Mouse (Mus musculus) adrenal gland, adult 18-20 months (tissue): ENCODE results near the gene Ccrl2. TPM values are rescaled to one million over a fixed set of nuclear protein-coding genes. Genes with fewer than 3 reads are reported as not detected.

Source experiments
- total RNA-seq, 2 experiments: library from RNA; stranded (reverse); gene quantifications; 1 replicate in 1 of 2; 2 replicates in 1 of 2; pipeline ENCODE4 v1.2.3; 2021

Ccrl2 gene
- total RNA-seq, 2 experiments from 2014 or later: 9.3 to 10.2 TPM

Other genes with a start within 250 kb of the Ccrl2 start
- gene Prss44, start 243.5 kb downstream of the Ccrl2 start, total RNA-seq: not detected
- gene Prss43, start 230.8 kb downstream of the Ccrl2 start, total RNA-seq: not detected
- gene Prss45, start 222.9 kb downstream of the Ccrl2 start, total RNA-seq: not detected
- not detected for gene Prss46, start 213.0 kb downstream of the Ccrl2 start, total RNA-seq
- not detected for gene Prss50, start 199.6 kb downstream of the Ccrl2 start, total RNA-seq
- 10 to 100 TPM; 16.5 to 32.6 TPM for gene Als2cl, start 177.6 kb downstream of the Ccrl2 start, total RNA-seq
- 1 to 10 TPM; 2.1 to 4.7 TPM for gene Tmie, start 177.4 kb downstream of the Ccrl2 start, total RNA-seq
- not detected for gene Fam240a, start 140.7 kb downstream of the Ccrl2 start, total RNA-seq
- gene Tdgf1, start 111.4 kb downstream of the Ccrl2 start, total RNA-seq: not detected
- 10 to 100 TPM in 1 of 2 experiments, 1 to 10 TPM in 1; 4.0 to 10.4 TPM for gene Lrrc2, start 106.0 kb downstream of the Ccrl2 start, total RNA-seq
- gene Rtp3, start 66.9 kb downstream of the Ccrl2 start, total RNA-seq: 1 to 10 TPM; 3.8 to 5.4 TPM
- 1 to 10 TPM; 1.2 to 1.7 TPM for gene Ltf, start 38.2 kb downstream of the Ccrl2 start, total RNA-seq
- 10 to 100 TPM; 48.8 to 58.4 TPM for gene Lrrfip2, start 60.1 kb upstream of the Ccrl2 start, total RNA-seq
- 10 to 100 TPM; 11.0 to 11.1 TPM for gene Mlh1, start 214.3 kb upstream of the Ccrl2 start, total RNA-seq
- 10 to 100 TPM; 31.2 to 37.8 TPM for gene Epm2aip1, start 214.4 kb upstream of the Ccrl2 start, total RNA-seq